Mouse (Mus musculus) forebrain, embryonic 16.5 days (tissue): ENCODE results near the gene Nelfe. TPM values are rescaled to one million over a fixed set of nuclear protein-coding genes. Genes with fewer than 3 reads are reported as not detected.
A peak's percentile ranks its signal among the peaks of the same experiment; 100 is the strongest.
"Not testable (repeated sequence)": the region's sequence is repeated elsewhere in the genome, so short reads cannot be mapped to it uniquely, and the experiment has no call there.

Source experiments
- ATAC-seq: fragments of 200-750 bp; cut with Nextera tagmentation; 2 replicates; pipeline ENCODE4 v1.8.0; 2017; ENCODE audit warnings: mild to moderate bottlenecking, moderate library complexity
- H3K27ac ChIP-seq: fragments of 300-500 bp; sonication (generic); 2 replicates; pipeline ENCODE4 v1.5.1; 2014; ENCODE audit warnings: low read length, control low read depth
- H3K27me3 ChIP-seq: fragments of 300-500 bp; sonication (generic); replicated peaks from 2 replicates; pipeline ENCODE4 v1.6.1; 2014; ENCODE audit warnings: low read length; ENCODE audit not compliant: control insufficient read depth, insufficient read depth
- H3K36me3 ChIP-seq: fragments of 300-500 bp; sonication (generic); 2 replicates; pipeline ENCODE4 v1.6.1; 2014; ENCODE audit not compliant: control insufficient read depth, insufficient read depth
- H3K4me1 ChIP-seq: fragments of 300-500 bp; sonication (generic); replicated peaks from 2 replicates; pipeline ENCODE4 v1.6.1; 2014; ENCODE audit warnings: low read length; ENCODE audit not compliant: control insufficient read depth, insufficient read depth
- H3K4me2 ChIP-seq: fragments of 300-500 bp; sonication (generic); 2 replicates; pipeline ENCODE4 v1.6.1; 2014; ENCODE audit warnings: mild to moderate bottlenecking, low read length, control low read depth
- H3K4me3 ChIP-seq: fragments of 300-500 bp; sonication (generic); replicated peaks from 2 replicates; pipeline ENCODE4 v1.5.1; 2014; ENCODE audit warnings: mild to moderate bottlenecking, low read length, control low read depth
- H3K9ac ChIP-seq: fragments of 300-500 bp; sonication (generic); replicated peaks from 2 replicates; pipeline ENCODE4 v1.6.1; 2014; ENCODE audit warnings: low read depth, low read length, control low read depth
- H3K9me3 ChIP-seq: fragments of 300-500 bp; sonication (generic); 2 replicates; pipeline ENCODE4 v1.6.1; 2016; ENCODE audit warnings: low read length; ENCODE audit not compliant: control insufficient read depth
- WGBS: fragments of 180-500 bp; shearing (Covaris S2); extraction: QIAGEN DNeasy Blood & Tissue Kit; methylation state at CpG from one replicate; pipeline ENCODE4 v1.1.7; 2014; 5-methylcytosine and 5-hydroxymethylcytosine counted together
- polyA plus RNA-seq: library from polyadenylated mRNA; unstranded; fragments of >200 nt; fragmentation: Nextera tagmentation; extraction: Ambion mirVana; gene quantifications from 2 replicates; pipeline ENCODE4 v1.2.1, GENCODE M21; 2015

Gene Nelfe
- polyA plus RNA-seq, 1 experiment from 2014 or later = 97.7 TPM

- not testable (repeated sequence) for H3K4me1 ChIP-seq, ATAC-seq
Observed at GRCm38 (mm10) chr17:34810811-34811210, 39.4 kb upstream of the Nelfe start.

GRCm38 (mm10) chr17:34811275-34811674 lies 38.9 kb upstream of the Nelfe start:
- Histone ChIP-seq H3K4me1 (no peaks in the 10 kb centered on the region), H3K27ac (no peak overlapping the region), H3K9ac (no peak overlapping the region), H3K4me2 (no peak overlapping the region), H3K36me3 (no peaks in the 10 kb centered on the region), H3K27me3 (no peaks in the 10 kb centered on the region), H3K9me3 (no peaks in the 10 kb centered on the region), H3K4me3 (no peak overlapping the region)
- 82% methylated on average over 15 of the region's 15 CpGs for WGBS
- no peak for ATAC-seq

More at GRCm38 (mm10) chr17:34810811-34811210, 39.4 kb upstream of the Nelfe start:
- not testable (repeated sequence) for H3K9me3 ChIP-seq, H3K36me3 ChIP-seq, H3K9ac ChIP-seq, H3K27me3 ChIP-seq, H3K4me2 ChIP-seq, H3K27ac ChIP-seq, H3K4me3 ChIP-seq
- 82% methylated on average over 8 of the region's 8 CpGs for WGBS

- H3K9me3 ChIP-seq, H3K27me3 ChIP-seq, H3K36me3 ChIP-seq, H3K4me3 ChIP-seq, H3K9ac ChIP-seq, H3K4me1 ChIP-seq, H3K4me2 ChIP-seq, H3K27ac ChIP-seq, ATAC-seq: not testable (repeated sequence)
- 63% methylated on average over 12 of the region's 12 CpGs for WGBS
Observed at GRCm38 (mm10) chr17:34813747-34814146, 36.4 kb upstream of the Nelfe start.

GRCm38 (mm10) chr17:34814818-34815370 lies 35.3 kb upstream of the Nelfe start:
- no peaks in the 10 kb centered on the region for H3K27me3 ChIP-seq
- H3K4me3 ChIP-seq = no peak overlapping the region
- H3K9ac ChIP-seq = no peak overlapping the region
- no peak overlapping the region for H3K27ac ChIP-seq
- no peaks in the 10 kb centered on the region for H3K4me1 ChIP-seq
- no peak for ATAC-seq
- no peaks in the 10 kb centered on the region for H3K9me3 ChIP-seq
- no peak overlapping the region for H3K4me2 ChIP-seq
- H3K36me3 ChIP-seq = no peaks in the 10 kb centered on the region
- WGBS = 76% methylated on average over 7 of the region's 7 CpGs

- not testable (repeated sequence) for ATAC-seq, H3K4me3 ChIP-seq, H3K4me1 ChIP-seq, H3K27me3 ChIP-seq, H3K9ac ChIP-seq, H3K27ac ChIP-seq, H3K4me2 ChIP-seq, H3K9me3 ChIP-seq
- WGBS = 94% methylated on average over 1 of the region's 1 CpGs
- H3K36me3 ChIP-seq = peaks cover 17% of the 10 kb centered on the region
Observed at GRCm38 (mm10) chr17:34830776-34831175, 19.4 kb upstream of the Nelfe start.

GRCm38 (mm10) chr17:34836155-34836855 lies 13.9 kb upstream of the Nelfe start:
- Histone ChIP-seq H3K27me3 (no peaks in the 10 kb centered on the region), H3K4me2 (peak overlapping the region; percentile 99), H3K9me3 (no peaks in the 10 kb centered on the region), H3K36me3 (peaks cover 16% of the 10 kb centered on the region), H3K4me1 (peaks cover 26% of the 10 kb centered on the region), H3K9ac (peak overlapping the region; percentile 87), H3K27ac (peak overlapping the region; percentile 86), H3K4me3 (peak overlapping the region; percentile 93)
- ATAC-seq = peak; percentile 77
- WGBS = 2% methylated on average over 47 of the region's 48 CpGs

- H3K9me3 ChIP-seq = no peaks in the 10 kb centered on the region
- peaks cover 14% of the 10 kb centered on the region for H3K36me3 ChIP-seq
- peak within 1 kb of the TSS; percentile 93 for H3K4me3 ChIP-seq
- peaks cover 26% of the 10 kb centered on the region for H3K4me1 ChIP-seq
- WGBS = under 1% methylated on average over 40 of the region's 40 CpGs
- no peaks in the 10 kb centered on the region for H3K27me3 ChIP-seq
- H3K4me2 ChIP-seq = peak within 1 kb of the TSS; percentile 99
- H3K27ac ChIP-seq = peak within 1 kb of the TSS; percentile 86
- peak within 1 kb of the TSS; percentile 87 for H3K9ac ChIP-seq
- peak; percentile 93 for ATAC-seq
Observed at GRCm38 (mm10) chr17:34836856-34837221, 13.4 kb upstream of the Nelfe start, which contains the start of the genes Stk19 and Dxo. Stk19 (minus strand) TSS chr17:34836945. Dxo (plus strand) TSS chr17:34837019.

GRCm38 (mm10) chr17:34837464-34838324 lies 12.5 kb upstream of the Nelfe start:
- peaks cover 26% of the 10 kb centered on the region for H3K4me1 ChIP-seq
- H3K9me3 ChIP-seq = no peaks in the 10 kb centered on the region
- no peaks in the 10 kb centered on the region for H3K27me3 ChIP-seq
- H3K9ac ChIP-seq = peak overlapping the region; percentile 87
- 44% methylated on average over 43 of the region's 43 CpGs for WGBS
- peak; percentile 16 for ATAC-seq
- no peak overlapping the region; the same call in 1 of the 2 replicates for H3K27ac ChIP-seq
- peak overlapping the region; percentile 99 for H3K4me2 ChIP-seq
- H3K36me3 ChIP-seq = peaks cover 16% of the 10 kb centered on the region
- peak overlapping the region; percentile 93 for H3K4me3 ChIP-seq

GRCm38 (mm10) chr17:34838785-34839184 lies 11.4 kb upstream of the Nelfe start:
- Histone ChIP-seq H3K36me3 (peaks cover 15% of the 10 kb centered on the region), H3K4me3 (no peak overlapping the region), H3K9ac (no peak overlapping the region), H3K27me3 (no peaks in the 10 kb centered on the region), H3K4me2 (no peak overlapping the region), H3K27ac (no peak overlapping the region), H3K4me1 (peaks cover 26% of the 10 kb centered on the region), H3K9me3 (no peaks in the 10 kb centered on the region)
- ATAC-seq = no peak
- 90% methylated on average over 7 of the region's 7 CpGs for WGBS
